Mouse (Mus musculus): Measurements from ENCODE around the gene Sema4c.

The Sema4c gene

DNA sequence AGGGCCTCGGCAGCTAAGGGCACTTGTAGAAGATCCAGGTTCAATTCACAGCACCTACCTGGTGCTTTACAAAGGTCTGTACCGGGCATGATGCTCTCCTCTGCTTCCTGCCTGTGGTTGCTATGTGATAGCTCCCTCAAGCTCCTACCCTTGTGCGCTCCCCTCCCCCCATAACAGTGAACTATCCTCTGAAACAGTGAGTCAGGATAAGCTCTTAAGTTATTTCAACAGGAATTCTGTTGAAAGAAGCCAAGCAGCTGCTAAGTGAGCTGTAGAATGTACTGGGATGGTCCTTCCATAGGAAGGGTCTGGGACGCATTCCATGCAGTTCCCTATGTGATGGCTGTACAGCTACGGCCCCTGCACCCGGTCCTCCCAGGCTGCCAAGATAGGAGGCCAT is 24.6 kb downstream of the Sema4c start:
- DNase-seq = no peak

GRCm38 (mm10) chr1:36531461-36531860 is 26.7 kb downstream of the Sema4c start:
- DNase-seq = no peak

DNA sequence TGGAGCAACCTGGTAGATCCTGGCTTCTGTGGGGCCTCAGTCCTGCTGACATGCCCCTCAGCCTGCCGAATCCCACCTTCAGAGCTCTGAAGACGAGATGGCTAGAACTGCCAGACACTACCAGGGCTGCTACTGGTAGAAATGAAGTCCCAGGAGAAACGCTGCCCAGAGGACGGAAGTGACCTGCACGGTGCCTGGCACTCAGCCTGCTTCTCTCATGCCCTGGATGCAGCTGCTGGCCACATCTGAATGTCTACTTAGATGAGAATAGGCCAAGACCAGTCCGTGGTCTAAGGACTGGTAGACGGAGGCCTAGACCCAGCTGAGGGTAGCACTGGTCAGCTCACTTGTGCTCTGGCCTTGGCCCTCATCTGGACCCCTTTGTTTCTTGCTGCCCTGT is 27.2 kb downstream of the Sema4c start:
- no peak for DNase-seq

- DNase-seq = no peak
Measured at GRCm38 (mm10) chr1:36530485-36530884, 27.7 kb downstream of the Sema4c start.

DNA sequence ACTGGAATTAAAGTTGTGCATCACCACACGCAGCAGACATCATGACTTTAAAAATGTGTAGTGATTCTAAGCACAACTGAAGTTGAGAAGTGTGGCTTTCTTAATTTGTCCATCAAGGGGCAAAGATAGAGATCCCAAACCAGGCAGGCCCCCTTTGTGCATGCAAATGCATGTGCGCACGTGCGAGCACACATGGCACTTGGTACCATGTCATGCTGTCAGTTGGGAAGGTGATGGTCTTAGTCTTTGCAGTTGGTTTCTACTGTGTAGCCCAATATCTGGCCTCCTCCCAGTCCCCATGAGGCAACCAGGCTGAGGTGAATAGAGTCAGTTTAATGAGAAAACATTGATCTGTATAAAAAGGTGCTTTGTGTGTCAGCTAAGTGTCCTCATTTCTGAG is 28.3 kb downstream of the Sema4c start:
- no peak for DNase-seq

DNA sequence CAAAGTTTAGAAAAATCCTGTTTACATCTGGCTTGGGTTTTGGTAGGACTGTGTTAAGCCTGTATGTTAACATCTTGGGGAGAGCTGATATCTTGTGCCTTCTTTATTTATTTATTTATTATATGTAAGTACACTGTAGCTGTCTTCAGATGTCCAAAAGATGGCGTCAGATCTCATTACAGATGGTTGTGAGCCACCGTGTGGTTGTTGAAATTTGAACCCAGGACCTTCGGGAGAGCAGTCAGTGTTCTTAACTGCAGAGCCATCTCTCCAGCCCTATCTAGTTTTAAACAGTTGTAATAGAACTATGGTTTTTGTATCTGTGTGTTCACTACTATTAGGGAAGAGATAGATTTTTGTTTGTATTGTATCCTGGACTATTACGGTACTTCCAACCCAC is 28.9 kb downstream of the Sema4c start:
- no peak for DNase-seq

- DNase-seq = peak; percentile 88
Measured at GRCm38 (mm10) chr1:36528351-36528750, 29.8 kb downstream of the Sema4c start.

GRCm38 (mm10) chr1:36526903-36527302 is 31.2 kb downstream of the Sema4c start:
- no peak for DNase-seq

DNA sequence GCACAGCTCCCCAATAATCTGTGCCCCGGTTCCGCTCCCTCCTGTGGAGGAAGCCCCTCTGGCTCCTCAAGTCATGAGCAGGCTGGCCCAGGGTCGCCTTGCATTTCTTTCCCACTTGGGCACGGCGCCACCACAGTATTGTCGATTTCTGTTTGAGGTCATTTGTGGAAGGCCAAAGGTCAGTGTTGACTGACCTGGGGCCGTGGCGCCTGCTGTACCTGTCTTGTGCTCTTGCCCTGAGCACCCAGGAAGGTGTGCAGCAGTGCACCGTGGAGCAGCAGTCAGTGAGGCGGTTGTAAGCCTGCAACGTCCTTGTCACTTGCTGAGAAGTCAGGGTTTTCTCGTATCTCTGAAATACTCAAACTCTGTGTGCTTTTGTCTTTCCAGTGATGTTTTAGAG is 32.4 kb downstream of the Sema4c start:
- DNase-seq = no peak

DNA sequence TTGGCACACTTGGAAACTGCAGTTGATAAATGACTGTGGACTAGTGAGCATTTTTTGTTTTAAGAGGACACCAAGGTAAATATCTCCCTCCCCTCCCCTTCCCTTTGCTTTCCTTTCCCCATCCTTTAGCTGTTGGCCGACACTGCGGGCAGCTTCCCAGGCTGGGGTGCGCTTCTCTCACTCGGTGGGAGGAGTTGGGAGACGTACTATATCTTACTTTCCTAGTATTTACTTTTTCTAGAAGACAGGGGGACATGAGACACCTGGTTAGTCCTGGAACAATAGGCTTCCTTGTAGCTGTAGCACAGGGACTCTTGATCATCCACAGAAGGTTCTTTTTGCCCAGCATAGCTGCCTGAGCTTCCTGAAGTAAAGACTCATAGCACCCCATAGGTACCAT is 34.1 kb downstream of the Sema4c start:
- DNase-seq = no peak

DNA sequence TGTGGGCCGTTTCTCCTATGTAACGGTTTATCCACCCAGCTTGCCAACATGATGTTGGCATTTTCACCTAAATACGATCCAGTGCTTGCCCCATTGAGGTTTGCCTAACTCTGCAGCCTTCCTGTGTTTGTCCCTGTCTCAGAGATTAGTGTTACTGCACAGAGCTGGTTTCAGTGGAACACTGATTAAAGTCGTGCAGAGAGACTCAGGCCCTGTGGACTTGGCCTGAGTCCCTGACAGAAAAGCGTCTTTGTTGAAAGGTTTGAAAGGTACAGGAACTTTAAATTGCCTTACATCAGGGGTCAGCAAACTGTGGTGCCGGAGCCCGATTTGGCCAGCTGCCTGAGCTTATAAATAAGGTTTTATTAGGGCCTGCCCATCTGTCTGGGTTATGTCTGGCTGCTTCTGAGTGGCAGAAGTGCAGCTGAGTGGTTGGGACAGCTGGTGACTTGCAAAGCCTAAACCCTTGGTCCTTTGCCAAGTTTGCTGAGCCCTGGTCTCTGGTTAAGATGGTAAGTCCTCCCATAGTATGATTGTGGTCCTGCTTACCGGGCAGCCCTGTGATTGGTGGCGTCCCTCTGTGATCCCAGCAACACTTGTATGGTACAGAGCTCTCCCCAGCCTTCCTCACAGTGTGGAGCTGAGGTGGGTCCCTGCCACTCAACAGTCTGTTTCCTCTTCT is 34.7 kb downstream of the Sema4c start:
- peak; percentile 93 for DNase-seq

- DNase-seq = no peak
Measured at GRCm38 (mm10) chr1:36522210-36522609, 35.9 kb downstream of the Sema4c start.

DNA sequence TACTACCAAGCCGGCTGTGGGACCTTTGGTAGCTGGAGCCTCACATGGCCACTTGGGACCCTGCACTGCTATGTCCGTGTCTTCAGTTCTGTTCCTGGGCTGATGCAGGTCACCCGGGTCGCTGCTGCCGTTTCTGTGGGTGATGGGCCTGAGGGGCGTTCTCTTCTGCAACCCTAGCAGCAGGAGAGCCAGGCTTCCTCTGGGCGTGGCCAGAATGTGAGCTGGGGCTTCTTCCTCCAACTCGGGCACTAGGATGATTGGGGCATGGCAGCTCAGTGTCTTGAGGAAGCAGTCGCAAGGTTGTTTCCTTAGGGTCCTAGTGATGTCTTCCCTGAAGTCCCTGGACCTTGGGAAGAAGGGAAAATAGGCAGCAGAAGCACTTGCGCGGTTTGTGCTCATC is 38.5 kb downstream of the Sema4c start:
- no peak for DNase-seq

GRCm38 (mm10) chr1:36518259-36518658 is 39.9 kb downstream of the Sema4c start:
- DNase-seq = no peak

- peak; percentile 64 for DNase-seq
Measured at GRCm38 (mm10) chr1:36513718-36514117, 44.4 kb downstream of the Sema4c start.

DNA sequence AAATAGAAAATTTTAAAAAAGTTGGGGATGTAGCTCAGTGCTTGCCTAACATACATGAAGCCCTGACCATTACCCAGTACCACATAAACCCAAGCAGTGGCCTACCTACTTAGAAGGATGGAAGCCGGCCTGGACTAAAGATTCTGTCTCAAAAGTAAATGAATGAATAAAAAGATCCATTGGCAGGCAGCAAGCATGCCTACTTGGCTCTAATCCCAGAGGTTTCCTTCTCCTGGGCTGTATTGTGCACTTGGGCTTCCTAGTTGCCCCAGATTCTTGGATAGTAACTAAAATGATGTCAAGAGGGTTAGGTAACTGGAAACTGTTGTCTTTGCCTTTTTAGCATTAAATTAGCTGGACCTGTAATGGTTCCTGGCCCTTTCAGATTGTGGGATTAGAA is 44.8 kb downstream of the Sema4c start:
- no peak for DNase-seq

DNA sequence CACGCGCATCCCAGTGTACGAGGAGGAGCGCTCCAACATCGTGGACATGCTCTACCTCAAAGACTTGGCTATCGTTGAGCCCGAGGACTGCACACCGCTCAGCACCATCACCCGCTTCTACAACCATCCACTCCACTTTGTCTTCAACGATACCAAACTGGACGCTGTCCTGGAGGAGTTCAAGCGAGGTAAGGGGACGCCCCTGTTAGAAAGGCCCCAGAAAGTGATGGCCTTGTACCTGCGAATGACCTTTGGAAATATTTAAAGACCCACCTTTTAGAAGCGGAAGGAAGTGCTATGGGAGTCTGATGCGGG is 45.2 kb downstream of the Sema4c start:
- no peak for DNase-seq

DNA sequence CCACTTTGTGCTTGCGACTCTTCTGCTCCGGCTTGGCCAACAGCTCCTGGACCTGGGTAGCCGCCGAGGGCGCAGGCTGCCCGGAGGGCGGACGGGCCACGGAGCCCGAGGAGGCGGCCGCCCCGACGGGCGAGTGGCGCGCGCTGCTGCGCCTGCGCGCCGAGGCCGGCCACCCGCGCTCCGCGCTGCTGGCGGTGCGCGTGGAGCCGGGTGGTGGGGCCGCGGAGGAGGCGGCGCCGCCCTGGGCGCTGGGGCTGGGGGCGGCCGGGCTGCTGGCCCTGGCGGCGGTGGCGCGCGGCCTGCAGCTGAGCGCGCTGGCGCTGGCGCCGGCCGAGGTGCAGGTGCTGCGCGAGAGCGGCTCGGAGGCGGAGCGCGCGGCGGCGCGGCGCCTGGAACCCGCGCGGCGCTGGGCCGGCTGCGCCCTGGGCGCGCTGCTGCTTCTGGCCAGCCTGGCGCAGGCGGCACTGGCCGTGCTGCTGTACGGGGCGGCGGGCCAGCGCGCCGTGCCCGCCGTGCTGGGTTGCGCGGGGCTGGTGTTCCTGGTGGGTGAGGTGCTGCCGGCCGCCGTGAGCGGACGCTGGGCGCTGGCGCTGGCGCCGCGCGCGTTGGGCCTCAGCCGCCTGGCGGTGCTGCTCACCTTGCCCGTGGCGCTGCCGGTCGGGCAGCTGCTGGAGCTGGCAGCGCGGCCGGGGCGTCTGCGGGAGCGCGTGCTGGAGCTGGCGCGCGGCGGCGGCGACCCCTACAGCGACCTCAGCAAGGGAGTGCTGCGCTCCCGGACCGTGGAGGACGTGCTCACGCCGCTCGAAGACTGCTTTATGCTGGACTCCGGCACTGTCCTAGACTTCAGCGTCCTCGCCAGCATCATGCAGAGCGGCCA is 45.8 kb downstream of the Sema4c start:
- DNase-seq = peak; percentile 64

- peak; percentile 99 for DNase-seq
Measured at GRCm38 (mm10) chr1:36511289-36512021, 46.7 kb downstream of the Sema4c start, which contains the start of gene Cnnm3. TSS of gene Cnnm3 (plus strand) at chr1:36511867.

DNA sequence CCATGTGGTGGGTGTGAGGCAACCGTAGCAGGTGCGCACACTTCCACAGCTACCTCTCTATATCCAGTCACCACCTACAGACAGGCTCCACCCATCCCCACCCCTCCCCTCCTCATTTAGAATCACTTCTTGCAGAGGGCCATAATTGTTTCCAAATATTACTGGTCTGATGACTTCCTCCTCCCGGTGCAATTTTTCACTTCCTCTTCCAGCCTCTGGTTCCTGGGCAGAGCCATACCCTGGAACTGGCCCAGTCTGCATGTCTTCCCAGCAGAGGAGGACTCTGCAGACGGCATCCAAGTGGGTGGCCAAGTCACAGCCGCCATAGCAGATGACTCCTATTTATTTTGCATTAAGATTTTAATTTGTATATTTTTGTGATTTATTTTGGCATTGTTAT is 49.9 kb downstream of the Sema4c start:
- no peak for DNase-seq

DNA sequence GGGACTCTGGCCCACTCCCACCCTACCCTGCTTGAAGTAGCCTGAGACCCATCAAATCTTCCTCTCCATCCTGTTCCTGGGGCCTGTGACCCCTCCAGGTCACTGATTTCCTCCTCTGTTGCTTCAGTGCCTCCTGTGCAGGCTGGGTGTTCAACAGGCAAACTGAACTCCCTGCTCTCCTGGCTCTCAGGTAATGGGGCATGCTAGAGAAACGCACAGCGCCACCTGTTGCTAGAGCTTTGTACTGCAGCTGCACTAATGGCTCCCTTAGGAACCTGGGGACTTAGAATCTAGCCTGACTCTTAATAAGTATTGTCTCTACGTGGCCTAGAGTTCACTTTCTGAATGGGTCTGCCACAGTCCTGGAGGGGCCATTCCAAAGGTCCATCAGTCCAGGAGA is 56.9 kb downstream of the Sema4c start:
- peak; percentile 81 for DNase-seq
